Mouse (Mus musculus) hindbrain, embryonic 15.5 days (tissue): ENCODE measurements around the gene Arl6ip4. TPM values are rescaled to one million over a fixed set of nuclear protein-coding genes. Genes with fewer than 3 reads are reported as not detected.
A peak's percentile ranks its signal among the peaks of the same experiment; 100 is the strongest.

Experiments used
- ATAC-seq: fragments of 200-750 bp; cut with Nextera tagmentation; 2 replicates; pipeline ENCODE4 v1.8.0; 2017; ENCODE audit warnings: low read depth, moderate number of reproducible peaks, moderate TSS enrichment; ENCODE audit not compliant: low FRiP score
- H3K27ac ChIP-seq: fragments of 300-500 bp; sonication (generic); replicated peaks from 2 replicates; pipeline ENCODE4 v1.5.1; 2015; ENCODE audit warnings: mild to moderate bottlenecking, inconsistent platforms
- H3K27me3 ChIP-seq: fragments of 300-500 bp; sonication (generic); 2 replicates; pipeline ENCODE4 v1.6.1; 2015; ENCODE audit warnings: control low read depth, inconsistent platforms
- H3K36me3 ChIP-seq: fragments of 300-500 bp; sonication (generic); 2 replicates; pipeline ENCODE4 v1.6.1; 2015; ENCODE audit warnings: control low read depth, inconsistent platforms
- H3K4me1 ChIP-seq: fragments of 300-500 bp; sonication (generic); replicated peaks from 2 replicates; pipeline ENCODE4 v1.6.1; 2015; ENCODE audit warnings: control low read depth, inconsistent platforms
- H3K4me2 ChIP-seq: fragments of 300-500 bp; sonication (generic); 2 replicates; pipeline ENCODE4 v1.6.1; 2015; ENCODE audit warnings: moderate library complexity, mild to moderate bottlenecking, inconsistent platforms
- H3K4me3 ChIP-seq: fragments of 300-500 bp; sonication (generic); 2 replicates; pipeline ENCODE4 v1.5.1; 2015; ENCODE audit warnings: mild to moderate bottlenecking, inconsistent platforms
- H3K9ac ChIP-seq: fragments of 300-500 bp; sonication (generic); 2 replicates; pipeline ENCODE4 v1.6.1; 2015; ENCODE audit warnings: inconsistent platforms
- H3K9me3 ChIP-seq: fragments of 300-500 bp; sonication (generic); 2 replicates; pipeline ENCODE4 v1.6.1; 2016; ENCODE audit warnings: control low read depth, inconsistent platforms
- WGBS: fragments of 180-500 bp; shearing (Covaris S2); methylation state at CpG from one replicate; pipeline ENCODE4 v1.1.7; 2015; 5-methylcytosine and 5-hydroxymethylcytosine counted together
- polyA plus RNA-seq: library from polyadenylated mRNA; unstranded; fragments of >200 nt; fragmentation: Nextera tagmentation; extraction: Ambion mirVana; gene quantifications from 2 replicates; pipeline ENCODE4 v1.2.1, GENCODE M21; 2015

The Arl6ip4 gene
- polyA plus RNA-seq, 1 experiment from 2014 or later, result 81.6 TPM

GRCm38 (mm10) chr5:124095596-124096232 lies 20.2 kb upstream of the Arl6ip4 start, which contains the start of gene Abcb9:
Gene Abcb9, minus strand, starts transcription at chr5:124095798.
- Histone ChIP-seq H3K9ac (peak within 1 kb of the TSS; percentile 63), H3K36me3 (no peaks in the 10 kb centered on the region), H3K4me3 (peak within 1 kb of the TSS; percentile 60), H3K27me3 (no peaks in the 10 kb centered on the region), H3K4me2 (peak within 1 kb of the TSS; percentile 63), H3K4me1 (peaks cover 13% of the 10 kb centered on the region), H3K27ac (peak within 1 kb of the TSS; percentile 51; the same call in 1 of the 2 replicates), H3K9me3 (no peaks in the 10 kb centered on the region)
- 2% methylated on average over 42 of the region's 42 CpGs for WGBS
- peak; percentile 88 for ATAC-seq

DNA sequence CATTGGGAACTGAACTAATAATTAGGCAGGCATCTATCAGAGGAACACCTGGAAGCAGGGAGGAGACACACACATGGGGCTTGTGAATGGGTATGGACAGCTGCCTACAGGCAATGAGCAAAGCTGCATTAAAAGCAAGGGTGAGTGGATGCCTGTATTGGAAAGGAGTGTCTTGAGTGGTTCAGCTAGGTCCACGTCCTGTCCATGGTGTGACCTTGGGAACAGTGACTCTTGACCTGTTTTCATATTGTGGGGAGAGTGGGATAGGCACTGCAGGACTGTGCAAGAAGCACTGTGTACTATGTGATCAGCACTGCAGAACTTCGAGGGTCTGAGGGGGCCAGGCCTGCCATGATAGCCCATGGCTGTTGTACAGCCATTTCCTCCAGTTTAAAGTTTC lies 17.0 kb upstream of the Arl6ip4 start:
- Histone ChIP-seq H3K4me1 (peaks cover 7% of the 10 kb centered on the region), H3K4me3 (no peak overlapping the region), H3K4me2 (no peak overlapping the region), H3K9me3 (no peaks in the 10 kb centered on the region), H3K27me3 (no peaks in the 10 kb centered on the region), H3K36me3 (no peaks in the 10 kb centered on the region), H3K9ac (no peak overlapping the region), H3K27ac (no peak overlapping the region)
- 89% methylated on average over 2 of the region's 2 CpGs for WGBS
- ATAC-seq, result no peak

DNA sequence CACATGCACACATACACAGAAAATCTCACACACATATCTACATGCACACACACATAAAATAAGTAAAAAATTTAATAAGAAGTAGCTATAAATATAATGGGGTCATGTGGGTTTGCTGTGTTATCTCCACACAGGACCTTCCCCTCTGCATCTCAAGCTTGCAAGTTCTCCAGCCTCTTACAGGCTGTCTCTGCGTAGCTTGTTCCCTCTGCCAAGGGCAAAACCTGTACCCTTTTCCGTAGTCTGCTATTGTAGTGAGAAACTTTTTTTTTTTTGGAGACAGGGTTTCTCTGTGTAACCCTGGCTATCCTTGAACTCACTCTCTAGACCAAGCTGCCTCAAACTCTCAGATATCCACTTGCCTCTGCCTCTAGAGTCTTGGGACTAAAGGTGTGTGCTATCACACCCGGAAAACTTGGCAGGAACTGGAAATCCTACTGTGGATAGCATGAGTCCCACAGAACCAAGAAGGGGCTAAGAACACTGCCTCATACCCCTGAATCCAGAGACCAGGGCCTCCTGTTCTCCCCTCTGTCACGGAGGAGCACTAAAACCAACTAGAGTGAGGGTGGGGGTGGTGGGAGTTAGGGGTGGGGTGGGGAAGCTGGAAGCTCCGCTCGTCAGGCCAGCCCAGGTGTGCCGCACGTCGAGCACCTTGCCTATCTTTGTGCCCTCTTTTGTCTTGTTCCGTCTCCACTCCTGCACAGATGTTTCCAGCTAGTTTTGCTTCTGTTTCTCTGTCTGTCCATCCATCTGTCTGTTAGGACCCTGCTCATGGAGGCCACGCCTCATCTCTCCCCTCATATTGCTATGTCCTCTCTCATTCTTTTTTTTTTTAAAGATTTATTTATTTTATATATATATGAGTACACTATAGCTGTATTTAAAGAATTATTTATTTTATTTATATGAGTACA lies 15.5 kb upstream of the Arl6ip4 start:
- H3K27ac ChIP-seq, result no peak overlapping the region
- H3K4me1 ChIP-seq, result peaks cover 3% of the 10 kb centered on the region; the same call in 1 of the 2 replicates
- no peaks in the 10 kb centered on the region for H3K9me3 ChIP-seq
- WGBS, result 92% methylated on average over 11 of the region's 11 CpGs
- H3K4me2 ChIP-seq, result no peak overlapping the region
- no peaks in the 10 kb centered on the region for H3K36me3 ChIP-seq
- no peak overlapping the region for H3K9ac ChIP-seq
- H3K4me3 ChIP-seq, result no peak overlapping the region
- no peak for ATAC-seq
- no peaks in the 10 kb centered on the region for H3K27me3 ChIP-seq

DNA sequence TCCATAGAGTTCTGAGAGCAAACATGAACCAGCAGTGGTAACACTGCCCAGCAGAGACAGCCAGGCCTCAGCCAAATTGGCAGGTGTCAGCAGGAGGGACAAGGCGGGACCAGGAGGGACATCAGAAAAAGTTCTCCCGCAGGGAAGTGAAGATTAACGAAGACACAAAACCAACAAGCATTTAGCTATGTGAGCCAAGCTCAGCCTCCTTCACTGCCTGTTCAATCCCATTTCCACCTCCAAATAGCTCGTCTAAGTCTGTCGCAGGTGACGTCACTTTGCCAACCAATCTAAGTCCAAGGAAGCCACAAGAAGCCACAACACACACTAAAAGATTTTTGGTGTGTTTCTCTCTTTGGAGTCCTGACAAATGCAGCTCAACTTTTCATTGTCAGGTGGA lies 13.6 kb upstream of the Arl6ip4 start:
- no peak overlapping the region for H3K4me2 ChIP-seq
- no peaks in the 10 kb centered on the region for H3K9me3 ChIP-seq
- H3K4me3 ChIP-seq, result no peak overlapping the region
- no peaks in the 10 kb centered on the region for H3K4me1 ChIP-seq
- WGBS, result 88% methylated on average over 6 of the region's 6 CpGs
- no peaks in the 10 kb centered on the region for H3K36me3 ChIP-seq
- ATAC-seq, result no peak
- H3K27ac ChIP-seq, result no peak overlapping the region
- H3K9ac ChIP-seq, result no peak overlapping the region
- H3K27me3 ChIP-seq, result no peaks in the 10 kb centered on the region

DNA sequence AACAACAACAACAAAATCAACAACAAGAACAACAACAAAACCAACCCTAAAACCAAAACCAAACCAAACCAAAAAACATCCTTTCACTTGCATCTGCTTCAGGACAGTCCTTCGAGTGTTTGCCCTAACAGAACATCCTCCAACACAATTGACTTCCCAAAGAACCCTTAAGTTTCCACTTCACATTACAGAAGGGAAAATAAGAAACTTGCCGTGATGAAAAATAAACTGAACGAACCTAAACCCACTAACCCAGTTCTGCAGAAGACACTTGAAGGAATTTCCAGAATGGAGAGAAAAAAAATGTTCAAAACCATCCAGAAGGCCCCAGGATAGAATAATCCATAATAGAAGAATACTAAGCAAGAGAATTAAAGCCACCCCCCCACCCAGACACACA lies 12.9 kb upstream of the Arl6ip4 start:
- H3K36me3 ChIP-seq, result no peaks in the 10 kb centered on the region
- no peak overlapping the region for H3K4me3 ChIP-seq
- no peaks in the 10 kb centered on the region for H3K4me1 ChIP-seq
- H3K27ac ChIP-seq, result no peak overlapping the region
- ATAC-seq, result no peak
- no peaks in the 10 kb centered on the region for H3K9me3 ChIP-seq
- H3K27me3 ChIP-seq, result no peaks in the 10 kb centered on the region
- H3K9ac ChIP-seq, result no peak overlapping the region
- H3K4me2 ChIP-seq, result no peak overlapping the region
- WGBS, result 92% methylated on average over 3 of the region's 3 CpGs

DNA sequence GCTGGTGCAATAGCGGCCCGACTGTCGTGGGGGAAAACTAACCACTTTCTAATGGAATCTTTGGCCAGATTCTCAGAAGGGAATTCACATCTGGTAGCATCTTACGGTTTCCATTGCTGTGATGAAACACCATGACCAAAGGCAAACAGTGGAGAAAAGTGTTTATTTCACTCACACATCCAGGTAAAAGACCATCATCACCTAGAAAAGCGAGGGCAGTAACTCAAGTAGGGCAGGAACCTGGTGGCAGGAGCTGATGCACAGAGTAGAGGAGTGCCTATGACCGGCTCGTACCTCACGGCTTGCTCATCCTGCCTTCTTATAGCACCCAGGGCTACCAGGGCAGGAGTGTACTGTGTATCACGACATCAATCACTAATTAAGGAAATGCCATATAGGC lies 12.3 kb upstream of the Arl6ip4 start:
- no peak overlapping the region for H3K4me2 ChIP-seq
- WGBS, result 95% methylated on average over 9 of the region's 9 CpGs
- H3K36me3 ChIP-seq, result no peaks in the 10 kb centered on the region
- no peak overlapping the region for H3K27ac ChIP-seq
- no peaks in the 10 kb centered on the region for H3K27me3 ChIP-seq
- H3K9ac ChIP-seq, result no peak overlapping the region
- H3K4me3 ChIP-seq, result no peak overlapping the region
- H3K4me1 ChIP-seq, result no peaks in the 10 kb centered on the region
- no peak for ATAC-seq
- H3K9me3 ChIP-seq, result no peaks in the 10 kb centered on the region

DNA sequence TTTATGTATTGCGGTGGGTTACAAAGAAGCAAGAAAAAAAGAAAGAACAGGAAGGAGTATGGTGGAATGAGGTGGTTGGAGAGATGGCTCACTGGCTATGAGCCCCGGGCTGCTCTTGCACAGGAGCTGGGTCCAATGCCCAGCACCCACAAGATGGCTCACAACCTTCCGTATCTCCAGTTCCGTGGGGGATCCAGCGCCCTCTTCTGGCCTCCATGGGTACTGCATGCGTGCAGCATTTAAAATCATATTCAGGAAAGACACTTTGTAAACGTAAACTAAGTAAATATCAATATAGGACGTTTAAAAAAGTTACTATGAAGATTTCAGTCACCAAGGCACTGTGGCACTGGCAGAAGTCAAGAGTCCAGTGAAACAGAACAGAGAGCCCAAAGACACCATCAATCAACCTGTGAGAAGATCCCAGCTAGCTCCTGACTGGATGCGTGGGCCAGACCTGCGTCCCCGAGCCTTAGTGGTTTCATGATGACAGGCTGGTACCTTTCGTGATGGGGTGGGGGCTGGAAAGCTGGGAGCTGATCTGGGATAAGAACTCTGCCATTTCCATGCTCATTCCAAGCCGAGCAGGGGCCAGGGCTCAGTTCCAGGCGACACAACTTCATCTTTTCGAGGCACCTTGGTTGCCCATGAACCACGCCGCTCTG lies 4.7 kb upstream of the Arl6ip4 start:
- Histone ChIP-seq H3K36me3 (no peaks in the 10 kb centered on the region), H3K9ac (peak overlapping the region; percentile 44), H3K4me1 (peaks cover 30% of the 10 kb centered on the region), H3K27ac (peak overlapping the region; percentile 95), H3K9me3 (no peaks in the 10 kb centered on the region), H3K4me3 (peak overlapping the region; percentile 68), H3K27me3 (no peaks in the 10 kb centered on the region), H3K4me2 (peak overlapping the region; percentile 82)
- peak; percentile 25 for ATAC-seq
- WGBS, result 24% methylated on average over 17 of the region's 17 CpGs

DNA sequence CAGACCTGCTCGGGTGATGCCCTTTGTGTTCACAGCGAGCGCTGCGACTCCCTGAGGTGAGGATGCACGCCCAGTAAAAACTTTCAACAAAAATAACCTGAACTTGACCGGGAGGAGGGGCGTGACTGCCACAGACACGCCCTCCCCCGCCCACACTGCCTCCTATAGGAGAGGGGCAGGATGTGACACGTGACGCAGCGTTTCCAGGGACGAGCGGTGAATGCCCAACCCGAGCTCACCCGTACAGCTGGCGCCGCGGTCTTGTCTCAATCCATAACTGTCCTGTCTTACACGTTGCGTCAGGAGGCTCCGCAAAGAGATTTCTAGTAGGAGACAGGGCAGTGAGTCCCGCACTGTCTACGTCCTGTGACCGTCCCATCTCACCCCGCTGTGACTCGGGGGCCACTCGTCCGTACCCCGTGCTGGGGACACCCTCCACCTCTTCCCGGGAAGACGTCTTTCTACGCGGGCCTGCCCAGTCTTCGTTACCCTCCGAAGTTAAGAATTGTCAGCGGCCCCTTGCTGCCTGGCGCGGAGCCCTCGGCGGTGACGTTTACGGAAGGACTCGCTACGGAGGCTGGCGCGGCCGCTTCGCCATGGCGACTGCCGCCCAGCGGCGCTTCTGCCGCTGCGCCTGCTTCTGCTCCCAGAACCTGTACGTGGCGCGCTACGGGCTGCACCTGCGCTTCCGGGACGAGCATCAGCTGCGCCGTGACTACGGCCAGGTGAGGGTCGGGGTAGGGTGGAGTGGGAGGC lies 4.0 kb upstream of the Arl6ip4 start, which contains the start of gene Ogfod2:
Ogfod2 (plus strand) TSS at position 556 of the 756 bp plus-strand sequence.
- under 1% methylated on average over 66 of the region's 66 CpGs for WGBS
- Histone ChIP-seq H3K9me3 (no peaks in the 10 kb centered on the region), H3K9ac (peak within 1 kb of the TSS; percentile 64), H3K36me3 (no peaks in the 10 kb centered on the region), H3K27ac (peak within 1 kb of the TSS; percentile 95), H3K4me3 (peak within 1 kb of the TSS; percentile 68), H3K27me3 (no peaks in the 10 kb centered on the region), H3K4me1 (peaks cover 36% of the 10 kb centered on the region), H3K4me2 (peak within 1 kb of the TSS; percentile 82)
- ATAC-seq, result peak; percentile 97

DNA sequence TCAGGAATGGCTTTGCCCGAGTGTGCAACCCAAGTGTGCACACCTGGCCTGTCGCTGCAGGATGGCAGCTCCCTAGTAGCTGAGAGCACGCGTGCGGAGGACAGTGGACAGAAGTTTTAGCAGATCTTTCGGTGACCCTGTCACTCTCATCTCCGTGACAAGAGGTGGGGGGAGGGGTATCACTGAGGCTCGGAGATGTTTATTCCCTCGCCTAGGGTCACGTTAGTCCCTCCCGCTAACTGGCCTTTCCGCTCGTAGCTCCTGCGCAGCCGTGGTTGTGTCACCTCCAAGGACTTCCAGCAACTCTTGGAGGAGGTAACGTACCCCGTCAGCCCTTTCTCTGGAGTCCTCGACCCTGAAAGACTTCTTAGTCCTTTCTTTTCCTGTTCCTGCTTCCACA lies 3.4 kb upstream of the Arl6ip4 start:
- WGBS, result under 1% methylated on average over 18 of the region's 18 CpGs
- Histone ChIP-seq H3K4me1 (peaks cover 42% of the 10 kb centered on the region), H3K4me2 (peak overlapping the region; percentile 82), H3K36me3 (no peaks in the 10 kb centered on the region), H3K27ac (peak overlapping the region; percentile 95), H3K4me3 (peak overlapping the region; percentile 68), H3K27me3 (no peaks in the 10 kb centered on the region), H3K9me3 (no peaks in the 10 kb centered on the region), H3K9ac (peak overlapping the region; percentile 64)
- no peak for ATAC-seq

GRCm38 (mm10) chr5:124113030-124113429 lies 2.9 kb upstream of the Arl6ip4 start:
- peak overlapping the region; percentile 64 for H3K9ac ChIP-seq
- ATAC-seq, result no peak
- no peaks in the 10 kb centered on the region for H3K36me3 ChIP-seq
- no peaks in the 10 kb centered on the region for H3K9me3 ChIP-seq
- WGBS, result 20% methylated on average over 14 of the region's 14 CpGs
- H3K4me3 ChIP-seq, result peak overlapping the region; percentile 68
- peaks cover 47% of the 10 kb centered on the region for H3K4me1 ChIP-seq
- H3K27me3 ChIP-seq, result no peaks in the 10 kb centered on the region
- H3K27ac ChIP-seq, result peak overlapping the region; percentile 95; the same call in 1 of the 2 replicates
- H3K4me2 ChIP-seq, result peak overlapping the region; percentile 82

- H3K36me3 ChIP-seq, result peaks cover 10% of the 10 kb centered on the region
- H3K4me3 ChIP-seq, result no peak overlapping the region
- ATAC-seq, result no peak
- H3K9ac ChIP-seq, result no peak overlapping the region
- H3K27ac ChIP-seq, result no peak overlapping the region
- peaks cover 50% of the 10 kb centered on the region for H3K4me1 ChIP-seq
- no peaks in the 10 kb centered on the region for H3K9me3 ChIP-seq
- WGBS, result 93% methylated on average over 24 of the region's 24 CpGs
- no peak overlapping the region for H3K4me2 ChIP-seq
- H3K27me3 ChIP-seq, result no peaks in the 10 kb centered on the region
Measured at GRCm38 (mm10) chr5:124114276-124115025, 1.4 kb upstream of the Arl6ip4 start.
